Mouse (Mus musculus) layer of hippocampus, postnatal 14 days (tissue): ENCODE measurements around the gene Gm21985. TPM values are rescaled to one million over a fixed set of nuclear protein-coding genes. Genes with fewer than 3 reads are reported as not detected.

ENCODE experiments used
- DNase-seq, 2 experiments: peaks; one replicate each; pipeline ENCODE4 v3.0.0; 2021 to 2022; ENCODE audit warnings: low spot score in 2 of 2, mixed read lengths in 1 of 2
- total RNA-seq, 2 experiments: library from RNA; stranded (reverse); gene quantifications; 2 replicates each; pipeline ENCODE4 v1.2.3; 2021

The Gm21985 gene
- total RNA-seq, 2 experiments from 2014 or later, result 0.98 to 1.8 TPM

DNA sequence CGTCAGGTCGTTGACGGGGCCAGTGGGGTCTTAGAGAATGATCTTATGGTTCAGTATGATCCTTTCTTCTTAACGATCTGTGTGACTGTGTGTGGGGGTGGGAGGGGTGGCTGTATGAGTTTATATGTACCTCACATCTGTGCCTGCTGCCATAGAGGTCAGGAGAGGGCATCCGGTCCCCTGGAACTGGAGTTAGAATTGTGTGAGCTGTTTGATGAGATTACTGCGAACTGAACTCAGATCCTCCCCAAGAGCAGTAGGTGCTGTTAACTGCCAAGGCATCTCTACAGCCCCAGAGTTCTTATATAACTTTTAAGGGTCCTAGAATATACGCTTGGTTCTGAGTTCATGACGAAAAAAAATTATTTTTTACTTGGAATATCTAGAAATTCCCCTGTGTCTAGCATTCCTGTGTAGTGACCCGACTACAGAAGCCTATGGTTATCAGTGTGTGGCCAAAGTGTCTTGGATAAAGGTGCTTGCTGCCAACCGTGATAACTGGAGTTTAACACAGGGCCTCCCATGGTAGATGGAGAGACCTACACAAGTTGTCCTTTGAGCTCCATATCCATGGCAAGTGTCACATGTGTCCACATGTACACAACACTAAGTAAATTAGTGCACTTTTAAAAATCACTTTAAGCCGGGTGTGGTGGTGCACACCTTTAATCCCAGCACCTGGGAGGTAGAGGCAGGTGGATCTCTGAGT is 62.1 kb downstream of the Gm21985 start:
- DNase-seq, result no peak

DNA sequence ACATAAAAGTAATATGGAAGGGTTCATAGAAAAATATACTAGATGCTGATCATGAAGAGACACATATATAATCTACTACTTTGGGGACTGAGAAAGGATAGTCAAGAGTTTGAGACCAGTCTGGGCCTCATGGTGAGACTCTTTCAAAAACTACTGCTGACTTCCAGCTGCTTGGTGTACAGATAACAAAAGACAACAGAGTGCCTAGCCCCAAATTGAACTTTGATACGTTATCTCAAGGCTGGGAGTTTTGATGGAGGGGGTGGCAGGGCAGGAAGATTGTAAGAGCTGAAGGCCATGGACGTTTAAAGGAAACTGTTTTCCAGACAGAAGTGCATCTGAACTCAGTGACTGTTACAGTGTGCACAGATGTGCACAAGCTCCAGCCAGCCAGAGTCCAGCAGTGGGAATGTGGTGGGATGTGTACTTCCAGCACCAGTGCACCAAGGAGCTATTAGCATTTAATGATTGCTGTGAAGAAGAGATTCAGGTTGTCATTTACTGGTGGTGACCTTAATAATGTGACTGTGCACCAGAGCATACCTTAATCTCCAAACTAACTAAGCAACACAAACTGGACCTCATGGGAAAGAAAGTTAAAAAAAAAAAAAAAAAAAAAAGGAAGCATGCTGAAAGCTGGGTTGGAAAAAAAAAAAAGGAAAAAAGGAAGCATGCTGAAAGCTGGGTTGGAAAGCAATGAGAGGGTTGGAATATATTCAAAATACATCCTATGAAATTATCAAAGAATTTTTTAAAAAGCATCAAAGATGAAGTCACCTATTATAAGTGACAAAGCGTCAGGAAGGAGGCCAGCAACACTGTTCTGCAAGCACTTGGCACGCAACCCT is 66.2 kb downstream of the Gm21985 start:
- DNase-seq, result no peak

DNA sequence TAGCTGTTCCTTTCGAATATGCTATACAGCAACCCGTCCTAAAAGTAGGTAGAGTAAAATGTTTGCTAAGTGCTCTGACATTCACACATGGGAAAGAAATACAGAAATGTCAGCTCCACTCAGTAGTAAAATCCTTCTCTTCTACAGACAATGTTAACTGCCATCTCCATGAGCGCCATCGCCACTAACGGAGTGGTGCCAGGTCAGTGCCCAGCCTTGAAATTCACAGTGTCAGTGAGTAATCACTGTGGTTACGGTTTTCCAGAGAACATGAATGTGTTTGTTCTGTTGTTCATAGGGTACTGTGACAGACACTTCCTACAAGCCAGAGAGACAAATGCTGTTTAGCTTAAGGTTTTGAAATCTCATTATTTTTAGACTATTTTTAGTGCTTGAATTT is 71.1 kb downstream of the Gm21985 start:
- DNase-seq, result no peak

DNA sequence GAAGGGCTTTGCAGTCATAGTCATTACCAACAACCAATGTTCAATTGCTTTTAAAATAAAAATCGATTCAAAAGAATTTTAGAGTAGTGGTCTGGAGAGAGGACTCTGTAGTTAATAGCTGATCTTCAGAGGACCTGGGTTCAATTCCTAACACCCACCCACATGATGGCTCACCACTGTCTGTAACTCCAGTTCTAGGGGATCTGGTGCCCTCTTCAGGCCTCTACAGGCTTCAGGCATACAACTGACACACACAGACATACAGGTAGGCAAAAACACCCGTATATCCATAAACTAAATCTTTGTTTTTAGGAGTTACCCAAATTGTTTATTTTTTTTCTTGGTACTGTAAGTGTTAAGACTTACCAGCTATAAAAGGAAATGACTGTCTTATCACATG is 73.6 kb downstream of the Gm21985 start:
- DNase-seq, result no peak

DNA sequence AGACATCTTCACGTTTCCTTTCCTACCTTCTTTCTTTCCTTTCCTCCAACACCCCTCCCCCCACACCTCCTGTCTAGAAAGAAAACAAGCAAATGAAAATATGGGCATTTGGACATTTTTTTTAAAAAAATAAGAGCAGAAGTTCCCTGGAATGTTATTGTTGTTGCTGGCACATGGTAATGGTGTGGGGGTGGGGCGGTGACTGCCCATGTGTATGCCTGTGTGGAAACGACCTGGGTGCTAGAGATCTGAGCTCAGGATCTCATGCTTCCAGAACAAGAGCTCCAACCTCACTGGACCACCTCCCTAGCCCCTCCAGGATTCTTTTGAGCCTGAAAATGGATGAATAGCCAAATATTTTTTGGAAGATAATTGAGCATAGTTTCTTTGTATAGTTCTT is 75.0 kb downstream of the Gm21985 start:
- DNase-seq, result no peak

DNA sequence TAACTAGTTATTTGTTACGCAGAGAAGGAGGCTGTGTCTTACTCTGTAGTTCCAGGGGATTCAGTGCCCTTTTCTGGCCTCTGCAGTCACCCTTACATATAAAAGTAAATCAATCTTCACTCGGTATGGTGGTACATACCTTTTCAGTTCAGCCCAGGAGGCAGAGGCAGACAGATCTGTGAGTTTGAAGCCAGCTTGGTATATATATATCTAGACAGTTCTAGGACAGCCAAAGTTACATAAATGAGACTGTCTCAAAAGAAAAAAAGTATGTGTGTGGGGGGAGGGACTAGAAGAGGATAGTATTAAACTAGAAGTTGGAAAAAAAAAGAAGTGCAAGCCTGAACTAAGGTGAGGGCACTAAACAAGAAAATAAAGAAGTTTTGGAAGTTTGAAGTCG is 82.1 kb downstream of the Gm21985 start:
- DNase-seq, result no peak

DNA sequence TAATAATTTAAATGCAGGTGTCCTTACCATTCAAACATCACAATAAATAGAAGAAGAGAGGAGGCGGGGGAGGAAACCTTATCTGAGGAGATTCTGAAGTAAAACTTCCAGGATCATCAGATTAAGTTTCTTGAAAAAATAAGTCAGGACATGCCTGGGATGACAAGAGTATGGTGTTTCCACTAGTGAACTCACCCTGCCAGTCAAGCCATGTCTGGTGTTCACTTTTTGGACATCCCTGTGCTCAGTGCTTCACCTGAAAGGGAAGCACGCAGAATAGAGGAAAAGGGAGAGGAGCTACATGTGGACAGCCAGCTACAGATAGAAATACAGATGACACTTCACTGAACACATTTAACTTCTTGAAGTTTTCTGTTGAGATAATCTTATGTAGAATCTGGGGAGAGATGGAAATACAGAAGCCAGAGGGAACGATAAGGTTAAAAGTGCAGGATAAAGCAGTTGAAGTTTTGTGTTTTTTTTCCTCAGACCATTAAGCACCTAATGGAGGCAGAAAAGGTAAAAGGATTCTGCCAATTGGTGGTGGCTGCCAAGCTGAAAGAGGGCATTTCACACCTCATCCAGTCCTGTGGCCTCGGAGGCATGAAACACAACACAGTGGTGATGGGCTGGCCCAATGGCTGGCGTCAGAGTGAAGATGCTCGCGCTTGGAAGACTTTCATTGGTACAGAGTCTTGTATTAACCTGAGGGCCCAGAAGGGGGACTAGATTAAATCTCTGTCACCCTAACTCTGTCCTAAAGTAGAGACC is 87.8 kb downstream of the Gm21985 start:
- no peak for DNase-seq

DNA sequence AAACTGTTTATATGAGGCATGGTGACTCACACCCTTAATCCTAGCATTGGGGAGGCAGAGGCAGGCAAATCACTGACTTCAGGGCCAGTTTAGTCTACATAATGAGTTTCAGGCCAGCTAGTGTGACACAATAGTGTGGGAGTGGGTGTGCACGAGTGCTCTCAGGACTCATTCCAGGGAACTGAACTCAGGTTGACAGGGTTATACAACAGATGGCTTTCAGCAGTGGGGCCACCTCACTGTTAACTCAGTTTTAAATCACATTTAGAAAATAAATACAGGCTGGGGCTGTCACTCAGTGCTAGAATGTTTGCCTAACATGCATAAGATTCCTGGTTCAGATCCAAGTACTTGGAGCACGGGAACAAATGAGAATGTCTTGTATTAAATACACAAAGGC is 93.5 kb downstream of the Gm21985 start:
- peak in 1 of 2 experiments; percentile 17 for DNase-seq

DNA sequence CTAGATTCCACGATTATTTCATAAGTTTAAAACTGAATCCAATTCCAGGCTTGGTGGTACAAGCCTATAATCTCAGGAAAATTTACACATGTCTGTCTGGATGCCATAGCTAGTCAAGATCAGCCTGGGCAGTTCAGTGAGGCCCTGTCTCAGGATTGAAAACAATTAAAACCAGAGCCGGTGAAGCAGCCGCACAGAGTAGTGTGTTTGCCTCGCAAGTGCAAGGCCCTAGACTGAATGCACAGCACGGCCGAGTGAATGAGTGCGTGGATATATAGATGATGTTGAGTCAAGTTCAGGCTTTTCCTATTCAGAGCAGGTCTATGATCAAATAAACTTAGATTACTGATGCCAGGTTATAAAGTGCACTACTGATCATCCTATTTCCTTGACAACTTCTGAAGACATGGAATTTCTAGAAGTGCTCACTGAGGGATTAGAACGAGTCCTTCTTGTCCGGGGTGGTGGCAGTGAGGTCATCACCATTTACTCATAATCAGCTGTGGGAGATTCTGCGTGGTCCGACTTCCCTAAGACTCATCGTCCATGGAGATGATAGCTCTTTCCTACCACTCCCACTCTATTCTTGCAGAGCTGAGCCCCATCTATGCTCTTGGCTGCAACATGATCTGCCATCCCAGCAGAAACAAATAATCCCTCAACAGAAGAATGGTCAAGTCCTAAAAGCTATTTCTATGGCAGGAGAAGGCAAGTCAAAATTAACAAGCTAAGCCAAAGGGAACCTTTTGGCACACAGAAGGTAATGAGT is 94.1 kb downstream of the Gm21985 start:
- DNase-seq, result no peak

DNA sequence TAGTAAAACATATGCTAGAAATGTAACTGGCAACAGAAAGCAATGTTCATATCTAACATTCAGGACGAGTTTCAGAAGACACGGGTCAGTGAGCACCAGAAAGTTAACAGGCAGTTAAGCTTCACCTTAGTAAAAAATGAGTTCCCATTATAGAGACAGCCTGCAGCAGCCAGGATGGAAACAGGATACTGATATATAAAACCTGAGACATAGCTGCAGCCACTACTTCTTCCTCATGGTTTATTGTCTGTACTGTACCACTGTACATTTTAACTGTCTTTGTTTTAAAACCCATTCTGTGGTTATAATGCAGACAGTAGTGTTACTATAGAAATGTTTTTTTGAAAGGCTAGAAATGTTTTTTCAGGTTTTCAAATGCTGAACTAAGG is 94.7 kb downstream of the Gm21985 start:
- DNase-seq, result no peak

DNA sequence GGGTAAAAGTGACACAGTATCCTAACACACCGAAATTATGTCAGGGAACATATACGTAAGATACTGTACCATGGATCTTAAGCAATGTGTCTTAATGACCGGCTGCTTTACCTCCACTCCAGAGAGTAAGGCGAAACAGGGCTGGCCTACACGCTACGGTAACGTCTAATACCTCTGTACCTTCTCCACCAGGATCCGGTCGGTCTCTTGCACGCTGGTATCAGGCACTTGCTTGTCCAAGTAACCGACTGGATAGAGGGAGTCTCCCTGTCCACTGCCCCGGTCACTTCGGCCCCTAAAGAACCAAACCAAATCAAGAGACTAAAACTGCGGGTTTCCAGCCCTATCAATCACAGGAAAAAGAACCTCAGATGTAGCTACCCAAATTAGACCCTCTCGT is 101.1 kb downstream of the Gm21985 start:
- DNase-seq, result no peak

DNA sequence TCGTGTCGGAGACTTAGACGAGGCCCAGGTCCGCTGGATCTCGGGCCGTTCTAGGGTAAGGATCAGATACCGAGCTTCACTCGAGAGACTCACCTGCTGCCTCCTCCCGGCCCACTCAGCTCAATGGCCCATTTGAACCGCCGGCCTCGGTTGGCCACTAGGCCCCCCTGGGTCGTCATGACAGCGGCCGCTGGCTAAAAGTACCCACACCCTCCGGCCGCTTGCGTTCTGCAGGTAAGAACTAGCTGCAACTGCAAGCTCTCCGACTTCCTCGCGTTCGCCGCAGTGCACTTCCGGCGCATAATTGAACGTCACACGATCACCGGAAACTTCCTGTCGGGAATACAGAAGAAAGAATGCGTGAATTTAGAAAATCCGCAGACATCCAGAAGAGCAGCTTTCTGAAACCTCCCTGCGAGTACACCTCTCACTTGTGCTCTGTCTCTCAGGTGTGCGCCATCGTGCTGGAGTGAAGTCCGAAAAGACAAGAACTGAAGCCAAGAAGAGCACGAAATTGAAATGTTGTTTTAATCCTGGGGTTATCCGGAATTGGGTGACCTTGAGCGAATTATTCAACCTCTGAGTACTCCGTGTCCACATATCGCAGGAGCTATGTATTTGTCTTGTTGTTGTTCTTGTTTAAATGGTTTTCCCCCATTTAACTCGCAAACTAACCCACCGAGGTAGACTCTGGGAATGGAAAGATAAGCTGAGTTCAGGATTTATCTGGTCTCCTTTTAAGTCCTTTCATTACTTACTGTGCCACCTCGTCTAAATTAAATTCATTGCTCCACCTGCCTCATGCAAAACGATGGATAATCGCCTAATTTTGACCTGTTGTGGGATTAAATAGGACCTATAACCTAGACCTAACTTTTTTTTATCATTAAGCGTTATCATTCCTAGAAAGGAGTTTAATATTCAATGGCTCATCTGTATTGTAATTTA is 101.9 kb downstream of the Gm21985 start, which contains the start of gene Emc4:
Gene Emc4 (minus strand): TSS at position 302 of the 948 bp plus-strand sequence.
- DNase-seq, result peak; percentile 90 to 95

DNA sequence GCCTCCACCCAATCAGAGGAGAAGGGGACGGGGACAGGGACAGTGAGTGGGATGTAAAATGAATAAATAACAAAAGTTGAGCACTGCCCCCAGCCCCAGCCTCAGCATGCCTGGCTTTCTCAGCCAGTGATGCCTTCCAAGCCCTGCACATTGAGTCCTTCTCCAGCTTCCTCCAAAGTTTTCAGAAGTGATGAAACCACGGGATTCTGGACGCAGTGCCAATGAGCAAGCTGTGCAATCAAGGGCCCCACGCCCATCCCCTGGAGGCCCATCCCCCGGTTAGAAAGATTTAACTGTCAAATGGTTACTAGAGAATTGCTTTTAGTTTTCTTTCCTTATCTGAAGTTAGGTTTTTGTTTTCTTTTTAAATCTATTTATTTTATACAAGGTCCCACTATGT is 103.8 kb downstream of the Gm21985 start:
- no peak for DNase-seq

DNA sequence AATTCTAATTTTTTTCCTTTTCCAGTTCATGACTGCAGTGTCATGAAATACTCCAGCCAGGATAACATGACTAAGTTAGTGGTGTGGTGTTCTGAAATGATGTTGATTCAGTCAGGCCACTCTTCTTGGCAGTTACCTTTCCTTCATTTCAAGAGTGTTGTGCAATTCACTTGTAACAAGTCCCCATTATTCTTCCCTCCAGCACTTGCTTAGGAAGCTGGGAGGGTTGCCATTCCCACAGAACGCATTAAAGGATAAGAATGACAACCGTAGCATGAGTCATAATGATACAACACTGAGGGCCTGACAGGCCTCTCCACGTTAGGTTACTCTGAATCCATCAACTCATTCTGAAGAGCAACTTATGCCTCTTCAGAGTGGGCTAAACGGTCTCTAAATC is 107.0 kb downstream of the Gm21985 start:
- DNase-seq, result no peak

DNA sequence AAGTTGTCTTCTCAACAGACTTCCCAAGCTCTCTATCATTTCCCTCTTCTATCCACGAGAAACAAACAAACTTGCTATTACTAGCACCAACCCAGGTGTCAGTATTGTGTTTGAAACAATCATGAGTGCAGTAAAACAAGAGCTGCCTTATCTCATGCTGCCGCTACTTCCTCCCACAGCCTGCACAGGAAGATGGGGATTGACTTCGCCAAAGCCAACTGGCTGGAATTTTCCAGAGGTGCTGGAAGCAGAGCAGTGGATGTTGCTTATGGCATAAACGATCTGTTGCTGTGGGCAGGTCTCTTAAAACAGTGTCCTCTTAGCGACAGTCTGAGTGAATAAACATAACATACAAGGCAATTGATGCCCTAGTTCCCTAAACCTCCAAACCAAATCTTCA is 108.5 kb downstream of the Gm21985 start:
- DNase-seq, result no peak

DNA sequence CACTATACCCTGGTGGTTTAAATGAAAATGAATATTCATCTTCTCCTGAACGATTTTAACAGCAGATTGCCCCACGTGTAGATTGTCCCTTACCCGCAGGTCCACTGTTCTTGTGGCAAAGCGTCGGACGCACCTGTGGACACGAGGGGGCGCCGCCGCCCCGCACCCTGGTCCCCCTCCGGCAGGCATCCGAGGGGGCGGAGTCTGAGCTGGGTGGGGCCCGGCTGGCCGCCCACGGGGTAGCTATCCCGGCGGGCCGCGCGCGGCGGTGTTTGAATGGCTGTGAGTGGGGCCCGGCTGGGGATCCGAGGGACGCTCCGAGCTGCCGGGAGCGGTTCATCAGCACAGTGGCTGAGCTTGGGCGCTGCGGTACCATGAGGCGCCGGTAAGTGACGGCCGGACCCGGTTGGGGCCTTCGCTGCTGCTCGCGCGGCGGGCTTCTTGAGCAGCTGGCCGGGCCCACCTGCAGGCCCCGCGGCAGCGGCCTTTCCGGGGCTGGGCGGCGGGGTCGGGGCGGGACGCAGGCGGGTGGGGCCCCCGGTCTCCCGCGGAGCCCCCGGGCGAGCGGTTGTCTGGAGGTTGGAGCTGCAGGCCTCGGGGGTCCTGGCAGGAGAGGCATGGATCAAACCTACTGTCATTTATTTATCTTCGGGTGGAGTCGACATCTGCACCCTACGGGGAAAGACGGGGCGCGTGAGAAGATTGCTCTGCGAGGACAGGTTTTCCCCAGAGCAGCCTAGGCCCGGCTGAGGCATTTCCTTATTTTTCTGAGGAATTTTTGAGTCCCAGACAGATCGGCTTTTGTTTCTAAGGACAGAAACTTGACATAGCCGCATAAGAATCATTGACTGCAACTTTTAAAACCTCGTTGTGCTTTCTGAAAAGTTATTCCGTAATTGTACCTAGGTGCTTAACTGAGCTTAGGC is 113.1 kb downstream of the Gm21985 start, which contains the start of gene Katnbl1:
Gene Katnbl1 (plus strand): TSS at position 239 of the 926 bp plus-strand sequence.
- DNase-seq, result peak; percentile 88 to 91

DNA sequence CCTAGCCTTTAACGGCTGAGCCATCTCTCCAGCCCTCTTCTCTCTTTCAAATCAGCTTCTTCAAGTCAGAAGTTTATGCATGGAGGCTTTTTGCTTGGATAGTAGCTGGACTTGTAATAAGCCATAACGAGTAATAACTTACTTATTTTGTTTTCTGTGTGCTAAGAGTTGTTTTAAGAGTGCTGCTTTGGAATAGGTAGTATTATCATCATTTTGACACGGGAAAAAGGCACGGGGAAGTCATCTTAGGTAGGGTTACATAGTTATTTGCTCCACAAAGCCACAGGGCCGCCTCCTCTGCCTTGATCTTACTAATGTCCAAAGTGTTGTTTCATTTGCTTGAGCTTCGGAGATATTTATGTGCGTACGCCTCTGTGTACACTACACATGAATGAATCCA is 114.0 kb downstream of the Gm21985 start:
- no peak for DNase-seq

DNA sequence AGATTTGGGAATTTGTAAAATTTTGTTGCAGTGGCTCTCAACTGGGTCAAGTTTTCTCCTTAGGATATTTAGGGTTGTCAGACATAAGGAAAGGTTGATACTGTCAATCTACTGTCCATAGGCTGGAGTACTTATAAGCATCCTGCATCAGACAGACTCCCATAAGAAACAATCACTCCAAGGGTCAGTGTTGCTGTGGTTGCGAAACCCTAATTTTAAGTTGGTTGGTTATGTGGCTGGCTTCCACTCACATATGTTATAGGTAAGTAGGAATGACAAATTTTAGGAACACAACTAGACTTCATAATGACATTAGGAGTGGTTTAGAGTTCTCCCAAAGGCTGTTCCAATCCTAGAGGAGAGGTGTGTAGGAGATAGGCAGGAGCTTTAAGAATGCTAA is 115.1 kb downstream of the Gm21985 start:
- DNase-seq, result no peak

DNA sequence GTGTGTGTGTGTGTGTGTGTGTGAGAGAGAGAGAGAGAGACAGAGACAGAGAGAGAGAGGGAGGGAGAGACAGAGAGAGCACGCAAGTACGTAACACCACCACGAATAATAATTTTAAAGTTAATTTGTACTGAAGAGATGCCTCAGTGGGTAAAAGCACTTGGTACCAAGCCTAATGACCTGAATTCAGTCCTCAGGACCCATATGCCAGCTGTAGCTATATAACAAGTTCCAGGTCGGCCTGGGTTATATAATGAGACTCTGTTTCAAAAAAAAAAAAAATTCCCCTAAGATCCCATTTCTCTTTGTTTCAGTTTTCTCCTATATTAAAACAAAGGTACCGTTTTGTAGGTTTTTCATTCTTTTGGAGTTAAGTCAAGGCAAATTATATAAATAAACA is 124.7 kb downstream of the Gm21985 start:
- DNase-seq, result no peak
